ENCODE assay signal across 9 mouse cellular contexts in the genomic region with DNA sequence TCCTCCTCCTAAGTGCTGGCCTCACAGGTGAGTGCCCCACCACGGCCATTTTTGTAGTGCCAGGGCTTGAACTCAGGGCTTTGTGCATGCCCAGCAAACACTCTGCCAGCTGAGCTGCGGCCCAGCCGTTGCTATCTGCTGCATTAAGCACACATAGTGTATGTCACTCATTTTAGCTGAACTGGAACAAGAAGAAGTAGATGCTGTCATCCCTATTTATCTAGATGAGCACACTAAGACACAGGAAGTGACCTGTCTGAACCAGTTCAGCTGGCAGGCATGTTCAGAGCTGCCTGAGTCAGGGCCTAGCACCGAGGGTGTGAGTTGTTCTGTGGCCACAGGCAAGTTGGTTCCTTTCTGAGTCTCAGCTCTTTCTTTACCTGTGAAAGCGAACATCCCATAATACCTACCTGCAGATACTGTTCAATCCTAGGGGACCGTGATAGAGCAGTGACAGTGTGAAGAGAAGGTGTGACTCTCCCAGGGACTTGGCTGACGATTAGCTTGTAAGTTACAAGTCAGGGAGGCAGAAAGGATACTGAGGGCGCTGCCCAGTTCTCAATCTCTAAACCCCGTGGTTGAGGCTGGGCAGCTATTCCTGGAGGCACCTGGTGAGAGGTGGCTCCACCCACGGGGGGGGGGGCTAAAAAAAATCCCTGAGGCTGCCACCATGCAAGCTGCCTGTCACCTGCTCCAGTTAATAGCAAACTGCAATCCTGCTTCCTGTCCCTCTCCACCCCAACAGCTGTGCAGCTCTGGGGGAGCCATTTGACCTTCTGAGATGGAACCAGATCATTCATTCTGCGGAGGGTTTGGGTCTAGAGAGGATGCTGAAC. TPM values are rescaled to one million over a fixed set of nuclear protein-coding genes. Genes with fewer than 3 reads are reported as not detected.
DNase-seq lines count a peak whose midpoint lies in the region; ATAC-seq and TF ChIP-seq lines count a peak whose summit lies in the region.
"Had no signal": no experiment of that assay in that cellular context is flagged by ENCODE, and none has a peak within 500 bp of the region (broad histone marks: within the 10 kb centered on the region; RNA-seq: fewer than 3 reads in every experiment).

No protein-coding gene starts in this region.

- peaks cover 41% of the 10 kb centered on the region for H3K4me1 ChIP-seq in spleen, adult 2 months (ENCODE audit: control insufficient read depth, insufficient read depth, insufficient read length)
- peaks cover 15% of the 10 kb centered on the region for H3K4me1 ChIP-seq in limb, embryonic 12.5 days (replicated peaks)
- no peaks in the 10 kb centered on the region for H3K4me1 ChIP-seq in forebrain, embryonic 16.5 days (replicated peaks; ENCODE audit: control insufficient read depth, insufficient read depth, low read length)
- H3K4me1 ChIP-seq: liver, embryonic 15.5 days had no signal

- H3K4me2 ChIP-seq in limb, embryonic 12.5 days = no peak overlapping the region
- no peak overlapping the region for H3K4me2 ChIP-seq in forebrain, embryonic 16.5 days (ENCODE audit: low read length)
- H3K4me2 ChIP-seq: liver, embryonic 15.5 days had no signal

- 29% methylated on average over 11 of the region's 11 CpGs for WGBS in spleen, adult 2 months
- WGBS in limb, embryonic 12.5 days = 55% methylated on average over 11 of the region's 11 CpGs
- WGBS in forebrain, embryonic 16.5 days = 60% methylated on average over 11 of the region's 11 CpGs

- no peak overlapping the region for H3K4me3 ChIP-seq in spleen, adult 2 months (ENCODE audit: extremely low read depth, insufficient read depth, insufficient read length)
- H3K4me3 ChIP-seq in limb, embryonic 12.5 days (replicated peaks) = no peak overlapping the region
- H3K4me3 ChIP-seq in forebrain, embryonic 16.5 days (replicated peaks; ENCODE audit: low read length) = no peak overlapping the region
- H3K4me3 ChIP-seq: liver, embryonic 15.5 days had no signal

- no peaks in the 10 kb centered on the region for H3K36me3 ChIP-seq in spleen, adult 2 months (ENCODE audit: control insufficient read depth, insufficient read depth, low read length)
- no peaks in the 10 kb centered on the region for H3K36me3 ChIP-seq in limb, embryonic 12.5 days
- H3K36me3 ChIP-seq in forebrain, embryonic 16.5 days (ENCODE audit: control insufficient read depth, insufficient read depth) = no peaks in the 10 kb centered on the region
- H3K36me3 ChIP-seq: liver, embryonic 15.5 days had no signal

- intact Hi-C loops in gastrocnemius, postnatal 36 days (cut with DNase I) = no loop called here

- no peak; the same call in 1 of the 2 replicates for TF ChIP-seq POLR2A in spleen, adult 2 months (IDR thresholded peaks at IDR 0.05; ENCODE audit: low read depth, low read length)

- H3K27me3 ChIP-seq in spleen, adult 2 months (ENCODE audit: control insufficient read depth, insufficient read depth, low read length) = no peaks in the 10 kb centered on the region
- H3K27me3 ChIP-seq in limb, embryonic 12.5 days = no peaks in the 10 kb centered on the region
- H3K27me3 ChIP-seq in forebrain, embryonic 16.5 days (replicated peaks; ENCODE audit: control insufficient read depth, insufficient read depth, low read length) = no peaks in the 10 kb centered on the region

- no peak for TF ChIP-seq CTCF in spleen, adult 2 months (IDR thresholded peaks at IDR 0.05; ENCODE audit: extremely low read depth, insufficient read depth, insufficient read length, insufficient replicate concordance)

- no peak overlapping the region for H3K9ac ChIP-seq in limb, embryonic 12.5 days (replicated peaks)
- no peak overlapping the region for H3K9ac ChIP-seq in forebrain, embryonic 16.5 days (replicated peaks; ENCODE audit: low read depth, low read length)
- H3K9ac ChIP-seq: liver, embryonic 15.5 days had no signal

- peak; percentile 49 for ATAC-seq in inflammation-experienced regulatory T-cells, adult 6 months
- no peak for ATAC-seq in limb, embryonic 12.5 days (ENCODE audit: insufficient number of reproducible peaks, insufficient read depth, low FRiP score, low TSS enrichment, low read depth)
- ATAC-seq in forebrain, embryonic 16.5 days = no peak

- H3K9me3 ChIP-seq in limb, embryonic 12.5 days = peaks cover 11% of the 10 kb centered on the region; the same call in 1 of the 2 replicates
- no peaks in the 10 kb centered on the region for H3K9me3 ChIP-seq in forebrain, embryonic 16.5 days (ENCODE audit: control insufficient read depth, low read length)
- H3K9me3 ChIP-seq: liver, embryonic 15.5 days had no signal

- DNase-seq in spleen, adult 2 months (ENCODE audit: low read depth in 1 of 2, low spot score in 2 of 2) = peak in 1 of 2 experiments; percentile 43
- DNase-seq in spleen, postnatal 4 days (ENCODE audit: low spot score in 2 of 2) = no peak
- peak; percentile 49 for DNase-seq in yolk sac, embryonic 10.5 days (ENCODE audit: low spot score)
- no peak for DNase-seq in gastrocnemius, postnatal 36 days
- DNase-seq in adrenal gland, adult (ENCODE audit: inconsistent age in 2 of 2, low spot score in 1 of 2) = no peak

- peak overlapping the region; percentile 90 for H3K27ac ChIP-seq in spleen, adult 2 months (ENCODE audit: insufficient read depth, low read length)
- H3K27ac ChIP-seq in limb, embryonic 12.5 days = peak overlapping the region; percentile 51; the same call in 1 of the 2 replicates
- no peak overlapping the region for H3K27ac ChIP-seq in forebrain, embryonic 16.5 days (ENCODE audit: low read length)
- H3K27ac ChIP-seq: liver, embryonic 15.5 days had no signal

RNA-seq across cellular contexts. Expression of a gene that starts 36.7 kb away (rescaled TPM):
- polyA plus RNA-seq in spleen, adult 2 months (2012; rRNA removed) = 259 and 289 TPM in 2 replicates
- polyA plus RNA-seq in inflammation-experienced regulatory T-cells, adult 6 months (2017; shearing (Covaris generic)) = 1,000 to 10,000 TPM in 2 of 3 experiments, 100 to 1,000 TPM in 1; 855 to 1,337 (median 1,209) TPM
- 442 and 453 TPM in 2 replicates for polyA plus RNA-seq in limb, embryonic 12.5 days (2016; fragmentation: Nextera tagmentation; extraction: Ambion mirVana)
- polyA plus RNA-seq in forebrain, embryonic 16.5 days (2015; fragmentation: Nextera tagmentation; extraction: Ambion mirVana) = 281 and 302 TPM in 2 replicates
- 100 to 1,000 TPM; 188 to 251 TPM for total RNA-seq in gastrocnemius, postnatal 36 days (2021)

RNA-seq across cellular contexts. Expression of a gene that starts 53.3 kb away (rescaled TPM):
- 138 and 195 TPM in 2 replicates for polyA plus RNA-seq in spleen, adult 2 months (2012; rRNA removed)
- polyA plus RNA-seq in inflammation-experienced regulatory T-cells, adult 6 months (2017; shearing (Covaris generic)) = 100 to 1,000 TPM; 125 to 343 (median 290) TPM
- 652 and 658 TPM in 2 replicates for polyA plus RNA-seq in limb, embryonic 12.5 days (2016; fragmentation: Nextera tagmentation; extraction: Ambion mirVana)
- polyA plus RNA-seq in forebrain, embryonic 16.5 days (2015; fragmentation: Nextera tagmentation; extraction: Ambion mirVana) = 85.1 and 102 TPM in 2 replicates
- total RNA-seq in gastrocnemius, postnatal 36 days (2021) = 10 to 100 TPM; 13.8 to 14.1 TPM
